22 mouse cellular contexts compared by ENCODE assay signal in the genomic region with DNA sequence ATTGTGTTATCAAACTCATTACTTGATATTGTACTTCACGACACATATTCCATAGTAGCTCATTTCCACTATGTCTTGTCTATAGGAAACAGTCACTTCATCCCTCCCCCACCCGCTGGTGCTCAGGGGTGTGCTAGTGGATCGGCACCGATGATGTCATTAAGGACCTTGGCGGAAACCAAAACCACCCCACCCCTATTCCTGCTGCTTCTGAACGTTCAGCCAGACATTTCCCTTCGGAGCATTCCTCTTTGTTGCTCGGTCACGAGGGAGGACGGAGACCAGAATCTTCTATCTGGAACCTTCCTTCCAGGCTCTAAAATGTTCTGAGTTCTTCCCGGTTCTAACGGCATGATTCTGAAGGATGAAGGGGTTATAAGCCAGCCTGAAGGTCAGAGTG.
DNase-seq lines count a peak whose midpoint lies in the region; ATAC-seq and TF ChIP-seq lines count a peak whose summit lies in the region.
"Had no signal": no experiment of that assay in that cellular context is flagged by ENCODE, and none has a peak within 500 bp of the region (broad histone marks: within the 10 kb centered on the region; RNA-seq: fewer than 3 reads in every experiment).

No protein-coding gene starts in this region.

- 86% methylated on average over 12 of the region's 12 CpGs for WGBS in stomach, embryonic 16.5 days

- intact Hi-C loops in heart, postnatal 14 days (cut with DNase I), result no loop called here

- H3K27ac ChIP-seq in embryonic fibroblast, embryonic 13.5 days (ENCODE audit: insufficient read depth, low read length), result 0 out of 2 replicates have a peak overlapping the region, but pooled peaks have one; percentile 5
- H3K27ac ChIP-seq in stomach, embryonic 16.5 days (ENCODE audit: low read length), result peak overlapping the region; percentile 85; the same call in 1 of the 2 replicates
- H3K27ac ChIP-seq: forebrain, embryonic 13.5 days; hindbrain, embryonic 13.5 days; midbrain, embryonic 13.5 days had no signal

- no peak overlapping the region for H3K4me2 ChIP-seq in stomach, embryonic 16.5 days (ENCODE audit: low read depth, low read length)
- H3K4me2 ChIP-seq: embryonic facial prominence, embryonic 13.5 days; forebrain, embryonic 13.5 days; hindbrain, embryonic 13.5 days; limb, embryonic 12.5 days; liver, embryonic 11.5 days; midbrain, embryonic 13.5 days had no signal

- H3K4me1 ChIP-seq in embryonic fibroblast, embryonic 13.5 days (ENCODE audit: control insufficient read depth, insufficient read depth, low read length), result no peaks in the 10 kb centered on the region
- H3K4me1 ChIP-seq in stomach, embryonic 16.5 days (ENCODE audit: control insufficient read depth, insufficient read depth, low read length), result peaks cover 11% of the 10 kb centered on the region; the same call in 1 of the 2 replicates
- H3K4me1 ChIP-seq: megakaryocyte, embryonic 14.5 days; midbrain, embryonic 13.5 days had no signal

- H3K36me3 ChIP-seq in stomach, embryonic 16.5 days (ENCODE audit: control insufficient read depth, insufficient read depth, low read length), result no peaks in the 10 kb centered on the region
- H3K36me3 ChIP-seq: embryonic facial prominence, embryonic 13.5 days; hindbrain, embryonic 13.5 days; limb, embryonic 12.5 days; midbrain, embryonic 13.5 days had no signal

- no peak overlapping the region for H3K4me3 ChIP-seq in embryonic fibroblast, embryonic 13.5 days (ENCODE audit: insufficient read depth, low read length)
- H3K4me3 ChIP-seq in stomach, embryonic 16.5 days (replicated peaks; ENCODE audit: low read length), result no peak overlapping the region
- H3K4me3 ChIP-seq: embryonic facial prominence, embryonic 13.5 days; forebrain, embryonic 13.5 days; hindbrain, embryonic 13.5 days; limb, embryonic 12.5 days; megakaryocyte, embryonic 14.5 days; midbrain, embryonic 13.5 days had no signal

- no peak for TF ChIP-seq CTCF in embryonic fibroblast, embryonic 13.5 days (IDR thresholded peaks at IDR 0.05; ENCODE audit: borderline replicate concordance, insufficient read depth, low read length)

- peak; percentile 15 for DNase-seq in adrenal gland, postnatal 10 days
- DNase-seq in adrenal gland, postnatal 25 days, result no peak
- peak; percentile 17 to 40 for DNase-seq in heart, adult 9 months (ENCODE audit: low spot score in 2 of 2)
- DNase-seq in heart, postnatal 14 days, result no peak
- no peak for DNase-seq in T-cell, adult 2 months (ENCODE audit: low spot score)
- DNase-seq: cerebellum, adult 2 months; cerebellum, postnatal 25 days; embryo, embryonic 11 days; kidney, postnatal 36 days; layer of hippocampus, postnatal 36 days; lung, adult 2 months; lung, postnatal 36 days; thymus, postnatal 36 days had no signal

- H3K9me3 ChIP-seq in stomach, embryonic 16.5 days (replicated peaks; ENCODE audit: control insufficient read depth, low read length), result no peaks in the 10 kb centered on the region
- H3K9me3 ChIP-seq: embryonic facial prominence, embryonic 13.5 days; forebrain, embryonic 13.5 days; hindbrain, embryonic 13.5 days; limb, embryonic 12.5 days; midbrain, embryonic 13.5 days had no signal

- no peaks in the 10 kb centered on the region for H3K27me3 ChIP-seq in stomach, embryonic 16.5 days (ENCODE audit: control insufficient read depth, insufficient read depth, low read length)
- H3K27me3 ChIP-seq: embryonic facial prominence, embryonic 13.5 days; forebrain, embryonic 13.5 days; hindbrain, embryonic 13.5 days; limb, embryonic 12.5 days; megakaryocyte, embryonic 14.5 days; midbrain, embryonic 13.5 days had no signal

- TF ChIP-seq POLR2A in embryonic fibroblast, embryonic 13.5 days (IDR thresholded peaks at IDR 0.05; ENCODE audit: low read depth, low read length), result no peak

- ATAC-seq in stomach, embryonic 16.5 days (ENCODE audit: insufficient read depth, low FRiP score), result no peak
- ATAC-seq: forebrain, embryonic 13.5 days; midbrain, embryonic 13.5 days had no signal

- H3K9ac ChIP-seq in stomach, embryonic 16.5 days (ENCODE audit: low read length), result no peak overlapping the region
- H3K9ac ChIP-seq: embryonic facial prominence, embryonic 13.5 days; forebrain, embryonic 13.5 days; hindbrain, embryonic 13.5 days; limb, embryonic 12.5 days; midbrain, embryonic 13.5 days had no signal

Comparison
In these comparisons a context has a peak if more than half of its experiments do, and no peak if none do; other contexts are left out.
1. DNase-seq: peak in adrenal gland, postnatal 10 days (single experiment) and heart, adult 9 months (2 of 2); none in adrenal gland, postnatal 25 days (single experiment), heart, postnatal 14 days (0 of 2) and T-cell, adult 2 months (single experiment).